Mouse (Mus musculus) left cerebral cortex, adult 9 months (tissue): ENCODE data around the gene Nupl1.

Experiments
- DNase-seq, 2 experiments: peaks; one replicate each; pipeline ENCODE4 v3.0.0; 2022; ENCODE audit warnings: low spot score in 2 of 2

Gene Nupl1

GRCm38 (mm10) chr14:60251281-60252003, at the start of gene Nupl1, which contains the start of gene Gm49336:
Gene Nupl1, minus strand, starts transcription at chr14:60251431.
Gene Gm49336, minus strand, starts transcription at chr14:60251507.
- DNase-seq = peak; percentile 97 to 99

GRCm38 (mm10) chr14:60301024-60301423, 49.8 kb upstream of the Nupl1 start:
- no peak for DNase-seq

GRCm38 (mm10) chr14:60300224-60300991, 49.2 kb upstream of the Nupl1 start:
- peak in 1 of 2 experiments; percentile 21 for DNase-seq

- DNase-seq = no peak
Measured at GRCm38 (mm10) chr14:60295531-60295930, 44.3 kb upstream of the Nupl1 start.

GRCm38 (mm10) chr14:60290363-60290762, 39.1 kb upstream of the Nupl1 start:
- no peak for DNase-seq

- no peak for DNase-seq
Measured at GRCm38 (mm10) chr14:60286194-60286863, 35.1 kb upstream of the Nupl1 start.

- DNase-seq = no peak
Measured at GRCm38 (mm10) chr14:60275301-60276276, 24.4 kb upstream of the Nupl1 start.

- DNase-seq = no peak
Measured at GRCm38 (mm10) chr14:60273346-60273745, 22.1 kb upstream of the Nupl1 start.

GRCm38 (mm10) chr14:60269333-60269732, 18.1 kb upstream of the Nupl1 start:
- no peak for DNase-seq

GRCm38 (mm10) chr14:60264990-60265876, 14.0 kb upstream of the Nupl1 start, which contains the start of gene Mtmr6:
Gene Mtmr6, plus strand, starts transcription at chr14:60265228.
- DNase-seq = peak; percentile 91 to 97

GRCm38 (mm10) chr14:60262316-60262715, 11.1 kb upstream of the Nupl1 start:
- no peak for DNase-seq

- no peak for DNase-seq
Measured at GRCm38 (mm10) chr14:60257851-60258250, 6.6 kb upstream of the Nupl1 start.

GRCm38 (mm10) chr14:60257101-60257500, 5.9 kb upstream of the Nupl1 start:
- no peak for DNase-seq

- DNase-seq = no peak
Measured at GRCm38 (mm10) chr14:60256356-60256755, 5.1 kb upstream of the Nupl1 start.

- DNase-seq = no peak
Measured at GRCm38 (mm10) chr14:60254774-60255173, 3.5 kb upstream of the Nupl1 start.

GRCm38 (mm10) chr14:60253466-60253865, 2.2 kb upstream of the Nupl1 start:
- no peak for DNase-seq

GRCm38 (mm10) chr14:60252004-60253000, 1.1 kb upstream of the Nupl1 start:
- DNase-seq = peak in 1 of 2 experiments; percentile 14

- no peak for DNase-seq
Measured at GRCm38 (mm10) chr14:60250879-60251278, 352 bp downstream of the Nupl1 start.

- no peak for DNase-seq
Measured at GRCm38 (mm10) chr14:60250366-60250765, 865 bp downstream of the Nupl1 start.
